Mouse (Mus musculus) limb, embryonic 13.5 days (tissue): Measurements from ENCODE around the gene Ccnt1. TPM values are rescaled to one million over a fixed set of nuclear protein-coding genes. Genes with fewer than 3 reads are reported as not detected.

Source experiments
- ATAC-seq: fragments of 200-750 bp; cut with Nextera tagmentation; 2 replicates; pipeline ENCODE4 v1.8.0; 2017; ENCODE audit warnings: low read depth, moderate number of reproducible peaks, moderate TSS enrichment; ENCODE audit not compliant: low FRiP score
- H3K27ac ChIP-seq: fragments of 300-500 bp; sonication (generic); 2 replicates; pipeline ENCODE4 v1.5.1; 2015; ENCODE audit warnings: inconsistent platforms, mild to moderate bottlenecking, moderate library complexity
- H3K27me3 ChIP-seq: fragments of 300-500 bp; sonication (generic); 2 replicates; pipeline ENCODE4 v1.6.1; 2015; ENCODE audit warnings: mild to moderate bottlenecking, inconsistent platforms
- H3K36me3 ChIP-seq: fragments of 300-500 bp; sonication (generic); 2 replicates; pipeline ENCODE4 v1.6.1; 2015; ENCODE audit warnings: inconsistent platforms, mild to moderate bottlenecking, moderate library complexity
- H3K4me1 ChIP-seq: fragments of 300-500 bp; sonication (generic); 2 replicates; pipeline ENCODE4 v1.6.1; 2015; ENCODE audit warnings: inconsistent platforms
- H3K4me2 ChIP-seq: fragments of 300-500 bp; sonication (generic); replicated peaks from 2 replicates; pipeline ENCODE4 v1.6.1; 2015; ENCODE audit warnings: inconsistent platforms, mild to moderate bottlenecking, moderate library complexity
- H3K4me3 ChIP-seq: fragments of 300-500 bp; sonication (generic); 2 replicates; pipeline ENCODE4 v1.5.1; 2015; ENCODE audit warnings: moderate library complexity, mild to moderate bottlenecking, inconsistent platforms
- H3K9ac ChIP-seq: fragments of 300-500 bp; sonication (generic); 2 replicates; pipeline ENCODE4 v1.6.1; 2015; ENCODE audit warnings: mild to moderate bottlenecking, inconsistent platforms
- H3K9me3 ChIP-seq: fragments of 300-500 bp; sonication (generic); 2 replicates; pipeline ENCODE4 v1.6.1; 2016; ENCODE audit warnings: inconsistent platforms
- WGBS: fragments of 180-500 bp; shearing (Covaris S2); methylation state at CpG from one replicate; pipeline ENCODE4 v1.1.7; 2015; 5-methylcytosine and 5-hydroxymethylcytosine counted together
- microRNA-seq: library from miRNA; unstranded; fragments of <30 nt; microRNA quantifications from one replicate; pipeline ENCODE4, GENCODE M21; 2016
- polyA plus RNA-seq: library from polyadenylated mRNA; unstranded; fragments of >200 nt; fragmentation: Nextera tagmentation; extraction: Ambion mirVana; gene quantifications from 2 replicates; pipeline ENCODE4 v1.2.1, GENCODE M21; 2015

Gene Ccnt1
- polyA plus RNA-seq, 1 experiment from 2014 or later = 62.1 TPM

GRCm38 (mm10) chr15:98492102-98492501 is 78.6 kb downstream of the Ccnt1 start, which contains the start of gene Olfr279:
TSS of gene Olfr279 (plus strand) at chr15:98492402.
- Histone ChIP-seq H3K9me3 (peaks cover 8% of the 10 kb centered on the region; the same call in 1 of the 2 replicates), H3K36me3 (no peaks in the 10 kb centered on the region), H3K4me3 (no peak within 1 kb of the TSS), H3K4me1 (no peaks in the 10 kb centered on the region), H3K4me2 (no peak within 1 kb of the TSS), H3K27me3 (no peaks in the 10 kb centered on the region), H3K9ac (no peak within 1 kb of the TSS), H3K27ac (no peak within 1 kb of the TSS)
- ATAC-seq = no peak
- WGBS = 62% methylated on average over 4 of the region's 4 CpGs

- H3K4me2 ChIP-seq = no peak overlapping the region
- WGBS = 87% methylated on average over 2 of the region's 2 CpGs
- no peak overlapping the region for H3K9ac ChIP-seq
- no peaks in the 10 kb centered on the region for H3K36me3 ChIP-seq
- H3K27me3 ChIP-seq = no peaks in the 10 kb centered on the region
- no peaks in the 10 kb centered on the region for H3K4me1 ChIP-seq
- H3K9me3 ChIP-seq = peaks cover 8% of the 10 kb centered on the region; the same call in 1 of the 2 replicates
- no peak overlapping the region for H3K27ac ChIP-seq
- no peak for ATAC-seq
- no peak overlapping the region for H3K4me3 ChIP-seq
Measured at GRCm38 (mm10) chr15:98491332-98491731, 79.4 kb downstream of the Ccnt1 start.

Small RNA genes within 50 kb of the gene (microRNA-seq; reads per million reads assigned to microRNA genes)
- not detected for gene Mir1291

Other genes starting within 250 kb of the Ccnt1 start
- not detected in 2 replicates for gene Olfr284, start 229.9 kb downstream of the Ccnt1 start, polyA plus RNA-seq
- gene Olfr283, start 190.0 kb downstream of the Ccnt1 start, polyA plus RNA-seq = not detected in 2 replicates
- gene Olfr282, start 139.7 kb downstream of the Ccnt1 start, polyA plus RNA-seq = not detected in 2 replicates
- gene Olfr281, start 118.3 kb downstream of the Ccnt1 start, polyA plus RNA-seq = not detected in 2 replicates
- not detected in 2 replicates for gene OR5BS1P, start 101.0 kb downstream of the Ccnt1 start, polyA plus RNA-seq
- 0.19 TPM in 1 of 2 replicates, not detected in the other for gene Lalba, start 88.2 kb downstream of the Ccnt1 start, polyA plus RNA-seq
- gene Olfr279, start 78.5 kb downstream of the Ccnt1 start, polyA plus RNA-seq = not detected in 2 replicates
- 139 and 147 TPM in 2 replicates for gene Kansl2, start 36.7 kb downstream of the Ccnt1 start, polyA plus RNA-seq
- not detected in 2 replicates for gene 4930415O20Rik, start 81 bp upstream of the Ccnt1 start, polyA plus RNA-seq
- 16.9 and 17.1 TPM in 2 replicates for gene Adcy6, start 39.2 kb upstream of the Ccnt1 start, polyA plus RNA-seq
- 43.7 and 48.2 TPM in 2 replicates for gene Cacnb3, start 59.9 kb upstream of the Ccnt1 start, polyA plus RNA-seq
- 34.5 and 35.5 TPM in 2 replicates for gene Ddx23, start 92.0 kb upstream of the Ccnt1 start, polyA plus RNA-seq
- gene Rnd1, start 106.5 kb upstream of the Ccnt1 start, polyA plus RNA-seq = 0.87 and 1.1 TPM in 2 replicates
- 0.87 and 0.90 TPM in 2 replicates for gene Ccdc65, start 137.3 kb upstream of the Ccnt1 start, polyA plus RNA-seq
- gene Fkbp11, start 157.3 kb upstream of the Ccnt1 start, polyA plus RNA-seq = 50.8 and 51.5 TPM in 2 replicates
- 39.1 and 41.0 TPM in 2 replicates for gene Arf3, start 192.3 kb upstream of the Ccnt1 start, polyA plus RNA-seq
- 2.1 and 2.4 TPM in 2 replicates for gene Wnt10b, start 207.2 kb upstream of the Ccnt1 start, polyA plus RNA-seq
- gene Wnt1, start 218.9 kb upstream of the Ccnt1 start, polyA plus RNA-seq = not detected in 2 replicates
- 0.05 TPM in 1 of 2 replicates, not detected in the other for gene Ddn, start 238.6 kb upstream of the Ccnt1 start, polyA plus RNA-seq